Mouse (Mus musculus): ENCODE measurements around the gene Igsf21. TPM values are rescaled to one million over a fixed set of nuclear protein-coding genes. Genes with fewer than 3 reads are reported as not detected.

The Igsf21 gene
- polyA plus RNA-seq, 1 experiment from 2014 or later: 64.4 TPM

- Histone ChIP-seq H3K4me1 (replicated peaks; ENCODE audit: control insufficient read depth, insufficient read depth, low read length) (no peaks in the 10 kb centered on the region), H3K4me2 (replicated peaks) (no peak overlapping the region), H3K9me3 (ENCODE audit: control insufficient read depth, low read length) (no peaks in the 10 kb centered on the region), H3K36me3 (replicated peaks; ENCODE audit: control insufficient read depth, insufficient read depth) (no peaks in the 10 kb centered on the region), H3K4me3 (replicated peaks; ENCODE audit: low read length) (no peak overlapping the region), H3K27ac (no peak overlapping the region), H3K9ac (no peak overlapping the region), H3K27me3 (ENCODE audit: control insufficient read depth, insufficient read depth, low read length) (no peaks in the 10 kb centered on the region)
- DNase-seq (ENCODE audit: low spot score) (peak; percentile 56), ATAC-seq (ENCODE audit: low FRiP score) (0 out of 2 replicates have a peak, but pooled peaks have one; percentile 60)
- WGBS: 21% methylated on average over 6 of the region's 6 CpGs
Measured at GRCm38 (mm10) chr4:140258968-140259367, 12.4 kb upstream of the Igsf21 start.

GRCm38 (mm10) chr4:140252369-140252768 is 5.8 kb upstream of the Igsf21 start:
- H3K36me3 ChIP-seq (replicated peaks; ENCODE audit: control insufficient read depth, insufficient read depth): no peaks in the 10 kb centered on the region
- H3K27ac ChIP-seq: no peak overlapping the region
- no peak for ATAC-seq (ENCODE audit: low FRiP score)
- peak; percentile 82 for DNase-seq (ENCODE audit: low spot score)
- no peak overlapping the region for H3K9ac ChIP-seq
- 15% methylated on average over 7 of the region's 7 CpGs for WGBS
- no peak overlapping the region for H3K4me2 ChIP-seq (replicated peaks)
- peaks cover 3% of the 10 kb centered on the region for H3K4me1 ChIP-seq (replicated peaks; ENCODE audit: control insufficient read depth, insufficient read depth, low read length)
- no peak overlapping the region for H3K4me3 ChIP-seq (replicated peaks; ENCODE audit: low read length)
- H3K9me3 ChIP-seq (ENCODE audit: control insufficient read depth, low read length): no peaks in the 10 kb centered on the region
- peaks cover 33% of the 10 kb centered on the region for H3K27me3 ChIP-seq (ENCODE audit: control insufficient read depth, insufficient read depth, low read length)

- H3K9me3 ChIP-seq (ENCODE audit: control insufficient read depth, low read length): no peaks in the 10 kb centered on the region
- no peak overlapping the region for H3K9ac ChIP-seq
- no peak overlapping the region for H3K4me3 ChIP-seq (replicated peaks; ENCODE audit: low read length)
- peaks cover 45% of the 10 kb centered on the region for H3K27me3 ChIP-seq (ENCODE audit: control insufficient read depth, insufficient read depth, low read length)
- no peak for ATAC-seq (ENCODE audit: low FRiP score)
- 5% methylated on average over 22 of the region's 22 CpGs for WGBS
- H3K4me2 ChIP-seq (replicated peaks): no peak overlapping the region; the same call in 1 of the 2 replicates
- peaks cover 20% of the 10 kb centered on the region for H3K4me1 ChIP-seq (replicated peaks; ENCODE audit: control insufficient read depth, insufficient read depth, low read length)
- H3K27ac ChIP-seq: no peak overlapping the region
- no peaks in the 10 kb centered on the region for H3K36me3 ChIP-seq (replicated peaks; ENCODE audit: control insufficient read depth, insufficient read depth)
- peak; percentile 53 for DNase-seq (ENCODE audit: low spot score)
Measured at GRCm38 (mm10) chr4:140249011-140249744, 2.6 kb upstream of the Igsf21 start.

GRCm38 (mm10) chr4:140248396-140248795 is 1.8 kb upstream of the Igsf21 start:
- Histone ChIP-seq H3K4me3 (replicated peaks; ENCODE audit: low read length) (no peak overlapping the region), H3K27ac (no peak overlapping the region), H3K4me2 (replicated peaks) (no peak overlapping the region), H3K9me3 (ENCODE audit: control insufficient read depth, low read length) (no peaks in the 10 kb centered on the region), H3K36me3 (replicated peaks; ENCODE audit: control insufficient read depth, insufficient read depth) (no peaks in the 10 kb centered on the region), H3K4me1 (replicated peaks; ENCODE audit: control insufficient read depth, insufficient read depth, low read length) (peaks cover 27% of the 10 kb centered on the region), H3K27me3 (ENCODE audit: control insufficient read depth, insufficient read depth, low read length) (peaks cover 52% of the 10 kb centered on the region), H3K9ac (no peak overlapping the region)
- ATAC-seq (ENCODE audit: low FRiP score): no peak
- no peak for DNase-seq (ENCODE audit: low spot score)
- 4% methylated on average over 8 of the region's 8 CpGs for WGBS

- Histone ChIP-seq H3K27ac (no peak overlapping the region), H3K36me3 (replicated peaks; ENCODE audit: control insufficient read depth, insufficient read depth) (no peaks in the 10 kb centered on the region), H3K4me3 (replicated peaks; ENCODE audit: low read length) (peak overlapping the region; percentile 74), H3K9me3 (ENCODE audit: control insufficient read depth, low read length) (no peaks in the 10 kb centered on the region), H3K27me3 (ENCODE audit: control insufficient read depth, insufficient read depth, low read length) (peaks cover 63% of the 10 kb centered on the region), H3K4me2 (replicated peaks) (peak overlapping the region; percentile 94), H3K4me1 (replicated peaks; ENCODE audit: control insufficient read depth, insufficient read depth, low read length) (peaks cover 29% of the 10 kb centered on the region), H3K9ac (peak overlapping the region; percentile 73)
- 8% methylated on average over 28 of the region's 28 CpGs for WGBS
- 0 out of 2 replicates have a peak, but pooled peaks have one; percentile 1 for ATAC-seq (ENCODE audit: low FRiP score)
- DNase-seq (ENCODE audit: low spot score): no peak
Measured at GRCm38 (mm10) chr4:140247006-140248003, 721 bp upstream of the Igsf21 start.

GRCm38 (mm10) chr4:140245286-140246179 is 1.1 kb downstream of the Igsf21 start:
- Histone ChIP-seq H3K4me3 (replicated peaks; ENCODE audit: low read length) (peak overlapping the region; percentile 74), H3K27me3 (ENCODE audit: control insufficient read depth, insufficient read depth, low read length) (peaks cover 59% of the 10 kb centered on the region), H3K9ac (peak overlapping the region; percentile 73), H3K4me2 (replicated peaks) (peak overlapping the region; percentile 94), H3K4me1 (replicated peaks; ENCODE audit: control insufficient read depth, insufficient read depth, low read length) (peaks cover 29% of the 10 kb centered on the region), H3K36me3 (replicated peaks; ENCODE audit: control insufficient read depth, insufficient read depth) (no peaks in the 10 kb centered on the region), H3K27ac (peak overlapping the region; percentile 79), H3K9me3 (ENCODE audit: control insufficient read depth, low read length) (no peaks in the 10 kb centered on the region)
- ATAC-seq (ENCODE audit: low FRiP score) (peak; percentile 15; the same call in 1 of the 2 replicates), DNase-seq (ENCODE audit: low spot score) (peak; percentile 73)
- 2% methylated on average over 23 of the region's 23 CpGs for WGBS

- Histone ChIP-seq H3K4me2 (replicated peaks) (peak overlapping the region; percentile 94), H3K27me3 (ENCODE audit: control insufficient read depth, insufficient read depth, low read length) (peaks cover 53% of the 10 kb centered on the region), H3K4me3 (replicated peaks; ENCODE audit: low read length) (peak overlapping the region; percentile 74), H3K9me3 (ENCODE audit: control insufficient read depth, low read length) (no peaks in the 10 kb centered on the region), H3K36me3 (replicated peaks; ENCODE audit: control insufficient read depth, insufficient read depth) (no peaks in the 10 kb centered on the region), H3K4me1 (replicated peaks; ENCODE audit: control insufficient read depth, insufficient read depth, low read length) (peaks cover 29% of the 10 kb centered on the region), H3K9ac (peak overlapping the region; percentile 73; the same call in 1 of the 2 replicates), H3K27ac (no peak overlapping the region)
- DNase-seq (ENCODE audit: low spot score) (no peak), ATAC-seq (ENCODE audit: low FRiP score) (no peak)
- WGBS: 3% methylated on average over 10 of the region's 10 CpGs
Measured at GRCm38 (mm10) chr4:140244835-140245234, 1.7 kb downstream of the Igsf21 start.

GRCm38 (mm10) chr4:140244161-140244813 is 2.3 kb downstream of the Igsf21 start:
- WGBS: 1% methylated on average over 39 of the region's 40 CpGs
- H3K36me3 ChIP-seq (replicated peaks; ENCODE audit: control insufficient read depth, insufficient read depth): no peaks in the 10 kb centered on the region
- DNase-seq (ENCODE audit: low spot score): no peak
- peak overlapping the region; percentile 74 for H3K4me3 ChIP-seq (replicated peaks; ENCODE audit: low read length)
- no peak overlapping the region for H3K27ac ChIP-seq
- no peak for ATAC-seq (ENCODE audit: low FRiP score)
- H3K9me3 ChIP-seq (ENCODE audit: control insufficient read depth, low read length): no peaks in the 10 kb centered on the region
- H3K4me1 ChIP-seq (replicated peaks; ENCODE audit: control insufficient read depth, insufficient read depth, low read length): peaks cover 29% of the 10 kb centered on the region
- H3K9ac ChIP-seq: peak overlapping the region; percentile 73
- peak overlapping the region; percentile 94 for H3K4me2 ChIP-seq (replicated peaks)
- peaks cover 47% of the 10 kb centered on the region for H3K27me3 ChIP-seq (ENCODE audit: control insufficient read depth, insufficient read depth, low read length)
